Mouse (Mus musculus) MEL (cell line): ENCODE data around the gene Fto.

Source experiments
- CTCF ChIP-seq, 3 experiments: IDR thresholded peaks in 2 of 3; conservative IDR thresholded peaks in 1 of 3; 2 replicates each; pipeline ENCODE4 v1.5.1; 2011 to 2012; ENCODE audit warnings: low read length in 3 of 3, low read depth in 2 of 3, mild to moderate bottlenecking in 2 of 3, improper control_type of control experiment in 1 of 3, inconsistent platforms in 1 of 3, mixed read lengths in 1 of 3, moderate library complexity in 1 of 3; ENCODE audit not compliant: control insufficient read depth in 1 of 3, insufficient read depth in 1 of 3, poor library complexity in 1 of 3, severe bottlenecking in 1 of 3
- EP300 ChIP-seq, 2 experiments: IDR thresholded peaks; 2 replicates each; pipeline ENCODE4 v1.6.1; 2011; ENCODE audit warnings: improper control_type of control experiment in 2 of 2, low read length in 2 of 2, low read depth in 1 of 2, mild to moderate bottlenecking in 1 of 2
- GABPA ChIP-seq: IDR thresholded peaks from 2 replicates; pipeline ENCODE4 v1.6.1; 2012; ENCODE audit warnings: low read depth, mild to moderate bottlenecking, inconsistent platforms, low read length, improper control_type of control experiment, moderate library complexity
- HCFC1 ChIP-seq: IDR thresholded peaks from 2 replicates; pipeline ENCODE4 v1.6.1; 2012; ENCODE audit warnings: low read depth, mild to moderate bottlenecking, inconsistent platforms, low read length, improper control_type of control experiment, moderate library complexity
- JUND ChIP-seq: IDR thresholded peaks from 2 replicates; pipeline ENCODE4 v1.6.1; 2011; ENCODE audit warnings: low read depth, mild to moderate bottlenecking, improper control_type of control experiment, low read length
- MAFK ChIP-seq: IDR thresholded peaks from 2 replicates; pipeline ENCODE4 v1.6.1; 2011; ENCODE audit warnings: low read depth, mild to moderate bottlenecking, low read length, improper control_type of control experiment, borderline replicate concordance
- MAX ChIP-seq: IDR thresholded peaks from 2 replicates; pipeline ENCODE4 v1.6.1; 2011; ENCODE audit warnings: low read length, improper control_type of control experiment
- MAZ ChIP-seq: IDR thresholded peaks from 2 replicates; pipeline ENCODE4 v1.6.1; 2012; ENCODE audit warnings: low read depth, mild to moderate bottlenecking, inconsistent platforms, low read length, improper control_type of control experiment
- POLR2A ChIP-seq, 2 experiments: IDR thresholded peaks; 2 replicates each; pipeline ENCODE4 v1.6.1; 2011 to 2012; ENCODE audit warnings: low read length in 2 of 2, mild to moderate bottlenecking in 2 of 2, control low read depth in 1 of 2, improper control_type of control experiment in 1 of 2, low read depth in 1 of 2, moderate library complexity in 1 of 2; ENCODE audit not compliant: control insufficient read depth in 1 of 2, insufficient read depth in 1 of 2, poor library complexity in 1 of 2
- POLR2AphosphoS5 ChIP-seq: IDR thresholded peaks from 2 replicates; pipeline ENCODE4 v1.6.1; 2012; ENCODE audit warnings: low read depth, borderline replicate concordance, mild to moderate bottlenecking, inconsistent platforms, low read length, moderate library complexity, mixed read lengths
- SMC3 ChIP-seq: IDR thresholded peaks from 2 replicates; pipeline ENCODE4 v1.6.1; 2011; ENCODE audit warnings: low read depth, low read length, improper control_type of control experiment
- TAL1 ChIP-seq: IDR thresholded peaks from 2 replicates; pipeline ENCODE4 v1.6.1; 2012; ENCODE audit warnings: mild to moderate bottlenecking, inconsistent platforms, low read length, moderate library complexity, mixed read lengths
- TBP ChIP-seq: IDR thresholded peaks from 2 replicates; pipeline ENCODE4 v1.8.0; 2011; ENCODE audit warnings: low read depth, low read length, improper control_type of control experiment
- UBTF ChIP-seq: IDR thresholded peaks from 2 replicates; pipeline ENCODE4 v1.6.1; 2012; ENCODE audit warnings: low read depth, mild to moderate bottlenecking, inconsistent platforms, low read length, improper control_type of control experiment, moderate library complexity, borderline replicate concordance; ENCODE audit not compliant: insufficient read depth

DNA sequence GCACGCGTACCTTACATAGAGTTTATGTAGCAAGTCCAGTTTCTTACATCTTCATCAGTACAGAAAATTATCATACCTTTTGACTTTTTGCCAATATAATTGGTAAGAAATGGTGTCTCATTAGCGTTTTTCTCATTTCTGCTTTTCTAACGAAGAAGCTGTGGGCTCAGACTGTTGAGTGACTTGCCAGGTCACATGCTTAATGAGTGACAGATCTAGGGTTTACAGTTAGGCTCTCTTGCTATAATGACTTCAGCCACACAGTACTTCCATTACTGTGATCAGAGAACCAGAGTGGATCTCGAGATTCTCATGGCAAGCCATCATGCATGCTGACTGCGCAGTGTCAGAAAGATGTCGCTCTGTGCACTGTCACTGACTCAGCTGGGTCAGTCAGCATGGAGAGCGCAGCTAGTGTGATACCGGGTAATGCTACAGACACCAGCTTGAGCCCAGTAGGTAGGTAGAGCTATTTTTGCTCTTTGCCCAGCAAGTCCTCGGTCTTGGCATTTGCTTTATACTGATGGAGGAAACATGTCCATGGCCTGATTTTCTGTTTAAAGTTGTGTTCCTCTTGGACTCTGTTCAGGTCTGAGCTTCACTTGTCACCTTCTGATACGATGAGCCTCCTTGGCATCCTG lies 188.8 kb downstream of the Fto start:
- no peak for TF ChIP-seq CTCF (IDR thresholded peaks at IDR 0.05 in 2 of 3, conservative IDR thresholded peaks at IDR 0.05 in 1 of 3; ENCODE audit: control insufficient read depth in 1 of 3, insufficient read depth in 1 of 3, low read depth in 2 of 3, low read length in 3 of 3, poor library complexity in 1 of 3, severe bottlenecking in 1 of 3)
- no peak for TF ChIP-seq EP300 (IDR thresholded peaks at IDR 0.05; ENCODE audit: low read depth in 1 of 2, low read length in 2 of 2)
- no peak for TF ChIP-seq TAL1
- no peak for TF ChIP-seq POLR2A (IDR thresholded peaks at IDR 0.05; ENCODE audit: control insufficient read depth in 1 of 2, insufficient read depth in 1 of 2, low read depth in 1 of 2, low read length in 2 of 2, poor library complexity in 1 of 2)
- no peak for TF ChIP-seq MAZ
- no peak for TF ChIP-seq HCFC1
- TF ChIP-seq TBP: no peak
- TF ChIP-seq MAFK: no peak
- TF ChIP-seq JUND: no peak
- TF ChIP-seq MAX: no peak
- TF ChIP-seq POLR2AphosphoS5: no peak
- no peak for TF ChIP-seq UBTF
- no peak for TF ChIP-seq SMC3
- no peak for TF ChIP-seq GABPA
